Mouse (Mus musculus) T-cell, adult 2 months (primary cell): Measurements from ENCODE around the gene Ggact.

Experiments used
- DNase-seq: peaks from one replicate; pipeline ENCODE4 v3.0.0; 2022; ENCODE audit warnings: low spot score

The Ggact gene

DNA sequence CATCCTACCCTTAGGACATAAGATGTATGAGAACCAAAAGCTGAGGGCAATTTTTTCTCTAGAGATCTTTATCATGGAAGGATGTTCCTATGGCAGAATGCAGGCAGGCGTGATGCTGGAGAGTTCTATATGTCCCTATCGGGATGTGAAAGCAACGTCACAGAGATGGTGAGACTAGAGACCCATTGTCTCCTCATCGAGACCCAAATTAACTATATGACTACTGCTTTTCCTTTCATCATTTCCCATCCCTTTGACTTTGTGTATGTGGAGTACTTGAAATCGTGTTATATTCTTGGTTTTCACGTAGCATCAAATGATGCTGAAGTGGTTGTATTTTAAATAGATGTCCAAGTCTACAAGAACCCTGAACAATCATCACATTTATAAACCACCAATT is at the start of gene Ggact:
Gene Ggact (minus strand): TSS at position 101 of the 400 bp plus-strand sequence.
- DNase-seq = no peak

DNA sequence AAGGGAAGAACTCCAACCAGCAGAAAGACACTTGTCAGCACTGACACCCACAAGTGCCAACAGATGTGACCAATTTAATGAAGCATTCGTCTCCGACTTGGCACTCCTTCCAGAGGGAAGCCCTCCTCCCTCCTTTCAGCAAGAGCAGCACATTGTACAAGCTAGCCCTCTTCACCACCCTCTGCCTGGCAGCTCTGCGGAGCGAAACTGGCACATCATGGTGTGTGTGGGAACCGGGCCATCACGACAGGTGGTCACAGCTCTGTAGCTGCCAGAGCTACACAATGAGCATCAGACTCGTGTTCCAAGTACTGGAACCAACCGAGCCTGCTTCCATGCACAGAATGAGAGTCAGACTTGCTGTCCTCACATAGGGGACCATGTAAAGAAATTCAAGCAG is 44.4 kb upstream of the Ggact start:
- no peak for DNase-seq

- peak; percentile 34 for DNase-seq
Measured at GRCm38 (mm10) chr14:122953331-122953730, 39.8 kb upstream of the Ggact start.

GRCm38 (mm10) chr14:122952556-122952955 is 39.0 kb upstream of the Ggact start:
- DNase-seq = no peak

DNA sequence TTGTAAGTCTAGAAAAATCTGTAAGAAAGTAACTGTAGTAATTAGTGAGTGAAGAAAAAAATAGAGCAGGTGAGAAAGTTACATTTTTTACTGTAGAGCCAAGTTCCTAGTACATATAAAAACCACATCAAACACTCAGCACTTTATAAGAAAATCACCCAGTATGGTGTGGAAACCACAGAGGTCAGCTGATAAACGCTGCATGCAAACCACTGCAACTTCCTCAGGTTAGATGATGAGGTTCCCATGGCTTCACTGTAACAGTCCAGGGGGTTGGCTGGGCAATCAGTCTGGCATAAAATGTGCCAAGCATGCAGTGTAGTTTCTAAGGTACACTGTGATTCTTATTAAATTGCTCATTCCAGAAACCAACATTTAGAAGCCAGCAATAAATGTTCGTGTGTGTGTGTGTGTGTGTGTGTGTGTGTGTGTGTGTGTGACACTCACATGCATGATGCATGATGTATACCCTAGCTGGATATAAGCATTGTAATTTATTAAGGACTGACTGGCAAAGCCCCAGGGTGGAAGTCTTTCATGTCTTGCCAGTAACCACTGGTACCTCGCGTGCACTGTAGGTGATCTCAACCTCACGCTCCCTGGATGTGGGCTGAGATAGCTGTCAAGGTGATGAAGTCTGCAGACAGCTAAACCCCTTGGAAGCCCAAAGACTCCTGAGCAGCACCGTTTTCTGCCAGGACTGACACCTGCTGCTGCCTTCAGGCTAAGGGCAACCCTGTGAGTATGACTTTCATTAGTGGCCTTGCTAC is 38.3 kb upstream of the Ggact start:
- DNase-seq = peak; percentile 55

- no peak for DNase-seq
Measured at GRCm38 (mm10) chr14:122950915-122951314, 37.4 kb upstream of the Ggact start.

DNA sequence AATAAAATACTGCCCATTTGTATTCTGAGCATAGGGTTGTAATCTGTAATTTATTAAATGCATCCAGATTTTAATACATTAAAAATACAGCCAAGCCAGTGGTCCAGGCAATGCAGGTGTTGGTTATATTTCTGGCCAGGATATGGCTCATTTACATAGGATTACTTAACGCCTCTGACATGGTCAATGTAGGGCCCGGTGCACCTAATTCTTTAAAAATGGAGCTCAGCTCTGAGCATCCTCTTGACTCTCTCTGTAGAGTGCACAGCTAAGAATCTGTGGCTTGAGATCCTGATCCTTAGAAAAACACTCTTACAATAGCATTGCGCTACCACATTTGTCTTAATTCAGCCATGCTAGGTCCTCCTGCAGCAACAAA is 29.9 kb upstream of the Ggact start:
- no peak for DNase-seq

GRCm38 (mm10) chr14:122942757-122943474 is 29.4 kb upstream of the Ggact start:
- no peak for DNase-seq

- DNase-seq = no peak
Measured at GRCm38 (mm10) chr14:122936460-122936859, 22.9 kb upstream of the Ggact start.

DNA sequence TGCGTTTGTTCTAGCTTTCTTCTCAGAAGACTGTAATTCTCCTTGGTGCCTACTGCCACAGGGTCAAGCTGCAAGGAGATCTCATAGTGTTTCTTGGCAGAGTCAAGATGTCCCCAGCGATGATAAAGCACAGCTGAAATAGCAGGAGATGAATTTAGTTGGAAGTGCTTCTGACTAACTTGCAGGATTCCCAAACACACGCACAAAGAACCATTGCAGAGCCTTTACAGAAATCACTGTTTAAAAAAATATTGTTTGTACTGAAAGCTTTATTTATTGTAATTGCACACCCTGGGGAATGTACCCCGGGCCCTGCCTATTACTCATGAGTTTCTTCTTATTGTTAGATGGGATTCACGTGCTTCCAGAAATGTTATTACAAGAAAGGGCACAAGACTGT is 6.5 kb upstream of the Ggact start:
- DNase-seq = no peak

- no peak for DNase-seq
Measured at GRCm38 (mm10) chr14:122917676-122918075, 4.1 kb upstream of the Ggact start.

DNA sequence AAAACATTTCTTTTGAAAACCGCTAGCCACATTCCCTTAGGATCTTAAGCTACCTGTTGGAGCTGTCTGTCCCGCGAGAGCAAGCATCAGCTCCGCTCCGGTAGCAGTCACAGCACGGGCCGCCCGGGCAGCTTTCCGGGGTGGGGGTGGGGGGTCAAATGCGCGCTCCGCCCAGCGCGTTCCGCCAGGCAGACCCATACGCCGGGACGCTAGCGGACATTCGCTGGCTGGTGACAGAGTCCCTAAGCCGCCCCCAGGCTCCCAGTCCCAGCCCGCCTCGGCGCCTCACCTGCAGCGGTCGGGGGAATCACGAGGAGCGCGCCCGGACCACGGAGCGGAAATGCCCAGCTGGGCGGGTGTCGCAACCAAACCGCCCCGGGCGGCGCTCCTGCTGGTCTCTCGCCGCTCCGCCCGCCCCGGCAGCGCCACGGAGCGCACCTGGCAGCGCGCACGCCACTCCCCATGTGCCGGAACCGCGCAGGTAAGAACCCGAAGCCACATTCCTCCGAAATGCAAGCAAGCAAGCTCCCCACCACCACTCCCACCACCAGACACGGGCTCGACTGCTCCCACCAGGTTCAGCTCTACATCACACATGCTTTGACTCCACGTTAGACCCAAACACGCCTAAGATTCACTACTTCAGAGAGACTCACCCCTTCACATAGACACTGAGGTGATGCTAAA is 602 bp downstream of the Ggact start:
- DNase-seq = peak; percentile 70

DNA sequence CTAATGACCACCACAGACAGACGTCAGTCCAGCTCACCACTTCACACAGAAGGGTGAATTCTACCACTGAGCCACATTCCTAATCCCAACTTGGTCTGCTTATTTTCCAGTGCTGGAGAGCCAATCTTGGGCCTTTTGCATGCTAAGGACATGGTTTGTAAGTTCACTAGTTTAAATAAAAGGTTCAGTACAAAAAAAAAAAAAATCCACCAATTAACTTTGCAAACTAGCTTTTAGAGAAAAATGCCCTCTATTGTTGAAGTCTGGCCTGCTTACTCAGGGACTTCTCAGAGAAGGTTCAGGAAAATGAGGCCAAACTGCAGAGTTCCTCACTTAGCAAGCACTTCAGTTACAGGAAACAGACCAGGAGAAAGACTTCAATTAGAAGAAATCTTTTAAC is 1.4 kb downstream of the Ggact start:
- DNase-seq = no peak

GRCm38 (mm10) chr14:122911265-122911664 is 2.3 kb downstream of the Ggact start:
- DNase-seq = no peak

DNA sequence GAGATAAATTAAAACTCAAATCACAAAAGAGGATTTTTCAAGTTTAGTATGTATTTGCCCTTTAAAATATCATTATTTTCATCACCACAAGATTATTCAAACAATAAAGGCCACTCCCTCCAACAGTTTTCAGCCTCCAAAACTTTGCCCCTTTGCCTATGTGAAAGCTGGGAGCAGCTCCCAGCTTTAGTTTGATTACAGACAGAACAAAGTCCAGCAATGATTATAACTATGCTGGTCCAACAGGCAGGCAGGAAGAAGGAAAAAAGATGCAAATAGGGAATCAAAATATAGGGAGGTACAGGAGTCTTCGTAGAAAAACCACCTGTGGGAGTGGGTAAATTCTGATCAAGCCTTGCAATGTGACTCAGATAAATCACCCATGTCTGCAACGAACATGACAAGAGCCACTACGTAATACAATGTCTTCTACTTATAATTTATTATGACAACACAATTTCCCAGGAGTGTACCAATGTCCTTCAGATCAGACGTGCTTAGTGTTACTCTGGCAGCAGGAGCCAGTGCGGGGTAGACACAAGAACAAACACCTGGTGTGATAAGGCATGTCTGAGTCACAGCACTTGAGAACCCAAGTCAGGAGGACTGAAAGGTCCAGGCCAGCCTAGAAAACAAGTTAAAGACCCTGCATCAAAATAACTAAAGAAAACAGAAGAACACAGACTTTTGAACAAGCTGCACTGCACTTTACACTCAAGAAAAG is 4.0 kb downstream of the Ggact start:
- DNase-seq = no peak

GRCm38 (mm10) chr14:122908075-122908474 is 5.5 kb downstream of the Ggact start:
- peak; percentile 64 for DNase-seq

- DNase-seq = no peak
Measured at GRCm38 (mm10) chr14:122905007-122905406, 8.6 kb downstream of the Ggact start.

DNA sequence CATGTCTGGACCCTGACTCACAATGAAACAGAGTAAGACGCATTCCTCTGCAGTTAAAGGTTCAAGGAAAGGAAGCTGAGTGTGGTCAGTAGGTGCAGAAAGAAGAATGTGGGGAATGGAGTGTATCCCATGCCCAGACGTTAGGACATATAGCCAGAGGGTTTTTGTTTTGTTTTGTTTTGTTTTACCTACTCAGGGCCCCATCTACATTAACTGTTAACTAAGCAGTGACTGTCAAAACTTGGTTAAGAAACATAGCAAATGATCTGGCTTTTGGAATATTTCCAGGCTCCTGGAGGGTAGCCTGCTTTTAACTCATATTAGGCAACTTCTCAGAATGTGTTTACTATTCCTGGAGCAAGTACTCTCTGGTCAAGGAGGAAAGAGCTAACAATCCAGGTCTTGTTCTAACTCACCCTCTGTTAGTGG is 9.6 kb downstream of the Ggact start:
- DNase-seq = no peak

- no peak for DNase-seq
Measured at GRCm38 (mm10) chr14:122902884-122903283, 10.7 kb downstream of the Ggact start.

DNA sequence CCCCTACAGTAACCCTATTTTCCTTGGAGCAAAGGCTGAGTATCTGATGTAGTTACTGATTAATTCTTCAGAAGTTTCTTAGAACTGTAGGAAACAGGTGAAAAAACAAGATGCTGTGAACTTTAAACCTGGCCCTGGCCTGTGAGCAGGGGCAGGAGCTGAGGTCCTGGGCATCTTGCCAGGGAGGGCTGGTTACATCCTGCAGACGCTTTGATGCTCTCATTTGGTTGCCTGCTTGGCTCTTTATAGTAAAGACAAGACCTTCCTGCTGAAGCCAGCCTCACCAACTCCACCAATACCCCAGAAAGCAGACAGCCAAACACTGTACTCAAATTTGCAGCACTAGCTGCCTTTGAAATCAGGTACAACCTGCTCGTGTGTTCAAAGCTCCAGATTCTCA is 11.4 kb downstream of the Ggact start:
- peak; percentile 87 for DNase-seq

DNA sequence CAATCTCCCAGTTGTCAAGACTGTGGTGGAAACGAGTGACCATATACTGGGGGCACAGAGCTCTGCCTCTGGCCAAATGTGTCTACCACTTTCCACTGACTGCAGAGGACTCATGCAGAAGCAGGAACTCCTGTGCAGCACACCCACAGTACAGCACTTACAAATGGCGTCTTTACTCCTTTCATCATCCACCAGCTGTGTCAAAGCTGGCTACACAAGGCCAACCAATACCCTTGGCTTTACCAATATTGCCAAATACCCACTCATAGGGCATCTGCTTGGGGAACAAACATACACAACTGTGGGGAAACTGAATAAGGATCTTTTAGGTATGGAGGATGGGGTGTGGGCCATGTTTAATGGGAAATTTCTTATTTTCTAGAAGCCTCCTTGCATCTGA is 11.8 kb downstream of the Ggact start:
- DNase-seq = peak; percentile 19

- DNase-seq = no peak
Measured at GRCm38 (mm10) chr14:122901177-122901576, 12.4 kb downstream of the Ggact start.
